In genomic region chr4:120131441-120132220, GRCm38 (mm10) we compare ENCODE assay signal across 9 mouse cellular contexts. TPM values are rescaled to one million over a fixed set of nuclear protein-coding genes. Genes with fewer than 3 reads are reported as not detected.
A peak's percentile ranks its signal among the peaks of the same experiment; 100 is the strongest.
DNase-seq lines count a peak whose midpoint lies in the region; ATAC-seq and TF ChIP-seq lines count a peak whose summit lies in the region.
"Had no signal": no experiment of that assay in that cellular context is flagged by ENCODE, and none has a peak within 500 bp of the region (broad histone marks: within the 10 kb centered on the region; RNA-seq: fewer than 3 reads in every experiment).

No protein-coding gene starts in this region.

- no peaks in the 10 kb centered on the region for H3K4me1 ChIP-seq in embryonic facial prominence, embryonic 14.5 days (ENCODE audit: control insufficient read depth, insufficient read depth, low read length)
- peaks cover 22% of the 10 kb centered on the region for H3K4me1 ChIP-seq in embryonic facial prominence, embryonic 10.5 days
- H3K4me1 ChIP-seq in E14TG2a.4 (replicated peaks; ENCODE audit: low read depth, low read length), result peaks cover 19% of the 10 kb centered on the region
- H3K4me1 ChIP-seq: limb, embryonic 12.5 days had no signal

- no peaks in the 10 kb centered on the region for H3K36me3 ChIP-seq in embryonic facial prominence, embryonic 14.5 days (ENCODE audit: control insufficient read depth, insufficient read depth, low read length)
- no peaks in the 10 kb centered on the region for H3K36me3 ChIP-seq in embryonic facial prominence, embryonic 10.5 days (replicated peaks)
- no peaks in the 10 kb centered on the region for H3K36me3 ChIP-seq in E14TG2a.4 (ENCODE audit: insufficient read depth, low read length)
- H3K36me3 ChIP-seq: limb, embryonic 12.5 days had no signal

- DNase-seq in embryonic facial prominence, embryonic 14.5 days (ENCODE audit: low spot score), result peak; percentile 69
- no peak for DNase-seq in embryonic facial prominence, embryonic 10.5 days (ENCODE audit: low spot score)
- DNase-seq in cerebellum, postnatal 14 days, result peak; percentile 90 to 96
- DNase-seq in large intestine, adult 2 months (ENCODE audit: low read depth, low spot score), result peak; percentile 38
- DNase-seq in urinary bladder, postnatal 10 days (ENCODE audit: low spot score), result peak; percentile 56
- DNase-seq in spleen, postnatal 14 days (ENCODE audit: low spot score in 2 of 2), result no peak
- no peak for DNase-seq in thymus, postnatal 0 days (ENCODE audit: low spot score)

- WGBS in embryonic facial prominence, embryonic 14.5 days, result 71% methylated on average over 21 of the region's 24 CpGs
- 83% methylated on average over 24 of the region's 24 CpGs for WGBS in embryonic facial prominence, embryonic 10.5 days
- 56% methylated on average over 24 of the region's 24 CpGs for WGBS in large intestine, adult 2 months

- H3K27ac ChIP-seq in embryonic facial prominence, embryonic 14.5 days (replicated peaks; ENCODE audit: low read depth, low read length), result no peak overlapping the region
- H3K27ac ChIP-seq in embryonic facial prominence, embryonic 10.5 days (replicated peaks), result no peak overlapping the region
- H3K27ac ChIP-seq: limb, embryonic 12.5 days had no signal

- ATAC-seq in embryonic facial prominence, embryonic 14.5 days (ENCODE audit: low read depth), result peak; percentile 34; the same call in 1 of the 2 replicates

- H3K4me3 ChIP-seq in embryonic facial prominence, embryonic 14.5 days (ENCODE audit: low read depth, low read length), result no peak overlapping the region
- no peak overlapping the region for H3K4me3 ChIP-seq in embryonic facial prominence, embryonic 10.5 days
- peak overlapping the region; percentile 59 for H3K4me3 ChIP-seq in E14TG2a.4 (replicated peaks; ENCODE audit: low read length)
- H3K4me3 ChIP-seq: limb, embryonic 12.5 days had no signal

- H3K9me3 ChIP-seq in embryonic facial prominence, embryonic 14.5 days (ENCODE audit: control insufficient read depth, low read length), result no peaks in the 10 kb centered on the region
- no peaks in the 10 kb centered on the region for H3K9me3 ChIP-seq in embryonic facial prominence, embryonic 10.5 days
- no peaks in the 10 kb centered on the region for H3K9me3 ChIP-seq in E14TG2a.4 (ENCODE audit: low read length)
- H3K9me3 ChIP-seq: limb, embryonic 12.5 days had no signal

- TF ChIP-seq CTCF in E14TG2a.4 (conservative IDR thresholded peaks at IDR 0.05; ENCODE audit: low read length), result no peak

- no peak overlapping the region for H3K9ac ChIP-seq in embryonic facial prominence, embryonic 14.5 days (ENCODE audit: low read depth, low read length)
- H3K9ac ChIP-seq: limb, embryonic 12.5 days had no signal

- no peak overlapping the region for H3K4me2 ChIP-seq in embryonic facial prominence, embryonic 14.5 days (ENCODE audit: low read depth, low read length)
- H3K4me2 ChIP-seq: limb, embryonic 12.5 days had no signal

- H3K27me3 ChIP-seq in embryonic facial prominence, embryonic 14.5 days (replicated peaks; ENCODE audit: control insufficient read depth, insufficient read depth, low read length), result no peaks in the 10 kb centered on the region
- H3K27me3 ChIP-seq in embryonic facial prominence, embryonic 10.5 days (replicated peaks; ENCODE audit: low read depth, poor library complexity, severe bottlenecking), result no peaks in the 10 kb centered on the region
- H3K27me3 ChIP-seq in E14TG2a.4 (ENCODE audit: insufficient read depth, low read length), result peaks cover 18% of the 10 kb centered on the region
- H3K27me3 ChIP-seq: limb, embryonic 12.5 days had no signal

RNA-seq across cellular contexts. Expression of gene Edn2, which starts 29.4 kb away (rescaled TPM):
- 3.0 and 4.0 TPM in 2 replicates for polyA plus RNA-seq in embryonic facial prominence, embryonic 14.5 days (2014; fragmentation: Nextera tagmentation; extraction: Ambion mirVana)
- not detected in 2 replicates for polyA plus RNA-seq in embryonic facial prominence, embryonic 10.5 days (2016; fragmentation: Nextera tagmentation; extraction: Ambion mirVana)
- 32.1 and 36.8 TPM in 2 replicates for polyA plus RNA-seq in large intestine, adult 2 months (2012; rRNA removed)
- 0.69 and 0.73 TPM in 2 replicates for polyA plus RNA-seq in thymus, postnatal 0 days (2015; fragmentation: Nextera tagmentation; extraction: Ambion mirVana)

Comparison
In these comparisons a context has a peak if more than half of its experiments do, and no peak if none do; other contexts are left out.
1. DNase-seq: peak in embryonic facial prominence, embryonic 14.5 days (single experiment), cerebellum, postnatal 14 days (2 of 2), large intestine, adult 2 months (single experiment) and urinary bladder, postnatal 10 days (single experiment); none in embryonic facial prominence, embryonic 10.5 days (single experiment), spleen, postnatal 14 days (0 of 2) and thymus, postnatal 0 days (single experiment).